Mouse (Mus musculus) thymus, adult 2 months (tissue): ENCODE measurements around the gene Klrb1c.

ENCODE experiments used
- CTCF ChIP-seq: fragments of 200-500 bp; IDR thresholded peaks from 2 replicates; pipeline ENCODE4 v1.5.1; 2012; ENCODE audit warnings: mild to moderate bottlenecking, control low read depth, low read length, moderate library complexity, borderline replicate concordance; ENCODE audit not compliant: control insufficient read depth, poor library complexity, insufficient read depth; ENCODE audit errors: extremely low read depth
- POLR2A ChIP-seq: fragments of 200-500 bp; IDR thresholded peaks from 2 replicates; pipeline ENCODE4 v1.6.1; 2012; ENCODE audit warnings: mild to moderate bottlenecking, low read length, control low read depth, moderate library complexity; ENCODE audit not compliant: control insufficient read depth, poor library complexity, insufficient read depth; ENCODE audit errors: extremely low read depth

- TF ChIP-seq CTCF (no peak; the same call in 1 of the 2 replicates), POLR2A (no peak)
Measured at GRCm38 (mm10) chr6:128808532-128808931, 19.5 kb upstream of the Klrb1c start.
